Mouse (Mus musculus): ENCODE results near the gene Slc44a2. TPM values are rescaled to one million over a fixed set of nuclear protein-coding genes. Genes with fewer than 3 reads are reported as not detected.

The Slc44a2 gene
- polyA plus RNA-seq (2016; fragmentation: Nextera tagmentation; extraction: Ambion mirVana): 69.2 and 70.4 TPM in 2 replicates

DNA sequence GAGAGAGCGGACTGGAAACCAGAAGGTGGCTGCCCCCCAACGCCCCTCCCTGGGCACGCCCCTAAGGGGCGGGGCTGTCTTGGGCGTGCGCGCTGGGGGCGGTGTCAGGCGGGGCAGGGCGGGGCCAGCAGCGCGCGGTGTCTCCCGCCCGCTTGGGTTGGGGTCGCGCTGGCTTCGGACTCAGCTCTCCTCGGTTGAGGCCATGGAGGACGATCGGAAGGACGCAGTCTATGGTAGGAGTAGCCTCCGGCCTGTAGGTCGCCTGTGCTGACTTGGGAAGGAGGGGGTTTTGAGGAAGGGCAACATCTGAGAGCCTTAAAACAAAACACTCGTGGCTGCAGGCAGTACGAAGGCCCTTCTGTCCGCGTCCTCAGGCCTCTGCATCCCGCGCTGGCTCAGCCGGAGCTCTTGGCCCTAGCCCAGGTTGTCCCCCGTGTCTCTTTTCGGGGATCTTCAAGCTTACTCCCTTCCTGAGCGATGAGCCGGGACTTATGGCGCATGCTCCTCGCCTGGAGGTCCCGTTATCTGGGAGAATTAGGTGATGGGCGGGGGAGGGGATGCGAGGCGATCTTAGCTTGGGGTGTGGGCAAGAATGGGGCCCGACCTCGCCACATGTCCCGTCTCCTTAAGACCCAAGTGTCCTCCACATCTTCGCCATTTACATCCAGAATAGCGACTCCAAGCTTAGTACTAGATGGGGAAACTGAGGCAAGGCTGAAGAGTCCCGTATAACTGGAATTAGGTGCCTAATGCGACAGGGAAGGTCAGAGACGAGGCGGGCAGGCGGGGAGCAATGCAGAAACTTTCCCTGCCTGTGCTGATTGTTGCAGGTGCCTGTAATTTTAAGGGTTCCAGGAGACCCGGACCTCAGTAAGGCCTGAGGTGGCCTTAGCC lies at the start of gene Slc44a2:
TSS of gene Slc44a2 (plus strand) at position 80 of the 894 bp plus-strand sequence.
- no peaks in the 10 kb centered on the region for H3K9me3 ChIP-seq
- peak within 1 kb of the TSS; percentile 90 for H3K4me3 ChIP-seq
- DNase-seq (ENCODE audit: low spot score): peak; percentile 93
- H3K27ac ChIP-seq: peak within 1 kb of the TSS; percentile 93
- H3K4me1 ChIP-seq: peaks cover 27% of the 10 kb centered on the region
- H3K27me3 ChIP-seq (ENCODE audit: insufficient read depth, poor library complexity, severe bottlenecking): no peaks in the 10 kb centered on the region
- under 1% methylated on average over 52 of the region's 52 CpGs for WGBS
- H3K36me3 ChIP-seq: 0 out of 2 replicates have a peak, but pooled peaks cover 11% of the 10 kb centered on the region

DNA sequence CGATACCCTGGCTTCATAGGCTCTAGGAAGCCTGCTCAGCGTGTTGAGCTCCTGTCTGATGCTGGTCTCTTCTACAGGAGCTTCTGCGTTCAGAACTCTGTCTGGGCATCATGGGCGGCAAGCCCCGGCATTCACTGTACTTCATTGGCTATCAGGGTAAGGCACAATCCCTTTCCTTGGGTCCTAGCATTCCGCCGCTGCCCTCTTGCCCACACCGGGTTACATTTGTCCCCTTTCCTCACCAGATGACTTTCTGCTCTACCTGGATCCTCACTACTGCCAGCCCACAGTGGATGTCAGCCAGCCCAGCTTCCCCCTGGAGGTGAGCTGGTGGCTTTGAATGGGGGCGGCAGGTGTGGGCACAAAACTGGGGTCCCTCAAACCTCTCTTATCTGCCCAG lies 48.1 kb upstream of the Slc44a2 start:
- 86% methylated on average over 9 of the region's 9 CpGs for WGBS
- peaks cover 96% of the 10 kb centered on the region for H3K36me3 ChIP-seq
- H3K9me3 ChIP-seq: no peaks in the 10 kb centered on the region
- H3K27ac ChIP-seq: no peak overlapping the region
- H3K4me3 ChIP-seq: no peak overlapping the region
- peaks cover 26% of the 10 kb centered on the region for H3K4me1 ChIP-seq
- DNase-seq (ENCODE audit: low spot score): no peak
- H3K27me3 ChIP-seq (ENCODE audit: insufficient read depth, poor library complexity, severe bottlenecking): no peaks in the 10 kb centered on the region

DNA sequence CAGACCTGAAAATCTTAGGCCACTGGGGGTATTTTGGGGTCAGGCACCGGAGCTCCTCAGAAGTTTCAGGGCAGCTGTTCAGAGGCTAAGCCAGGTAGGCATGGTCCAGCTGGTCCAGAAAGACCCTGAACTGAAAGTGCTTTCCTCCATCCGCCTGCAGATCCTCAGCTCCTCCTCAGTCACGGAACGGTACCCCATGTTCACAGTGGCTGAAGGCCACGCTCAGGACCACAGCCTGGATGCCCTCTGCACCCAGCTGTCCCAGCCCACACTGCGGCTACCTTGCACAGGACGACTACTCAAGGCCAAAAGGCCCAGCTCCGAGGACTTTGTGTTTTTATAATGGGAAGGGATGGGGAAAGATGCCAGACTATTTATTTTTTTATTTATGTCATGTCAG lies 47.4 kb upstream of the Slc44a2 start:
- WGBS: 83% methylated on average over 8 of the region's 8 CpGs
- DNase-seq (ENCODE audit: low spot score): no peak
- Histone ChIP-seq H3K9me3 (no peaks in the 10 kb centered on the region), H3K4me3 (no peak overlapping the region), H3K36me3 (peaks cover 98% of the 10 kb centered on the region), H3K27ac (0 out of 2 replicates have a peak overlapping the region, but pooled peaks have one; percentile 44), H3K4me1 (peaks cover 25% of the 10 kb centered on the region), H3K27me3 (ENCODE audit: insufficient read depth, poor library complexity, severe bottlenecking) (no peaks in the 10 kb centered on the region)

DNA sequence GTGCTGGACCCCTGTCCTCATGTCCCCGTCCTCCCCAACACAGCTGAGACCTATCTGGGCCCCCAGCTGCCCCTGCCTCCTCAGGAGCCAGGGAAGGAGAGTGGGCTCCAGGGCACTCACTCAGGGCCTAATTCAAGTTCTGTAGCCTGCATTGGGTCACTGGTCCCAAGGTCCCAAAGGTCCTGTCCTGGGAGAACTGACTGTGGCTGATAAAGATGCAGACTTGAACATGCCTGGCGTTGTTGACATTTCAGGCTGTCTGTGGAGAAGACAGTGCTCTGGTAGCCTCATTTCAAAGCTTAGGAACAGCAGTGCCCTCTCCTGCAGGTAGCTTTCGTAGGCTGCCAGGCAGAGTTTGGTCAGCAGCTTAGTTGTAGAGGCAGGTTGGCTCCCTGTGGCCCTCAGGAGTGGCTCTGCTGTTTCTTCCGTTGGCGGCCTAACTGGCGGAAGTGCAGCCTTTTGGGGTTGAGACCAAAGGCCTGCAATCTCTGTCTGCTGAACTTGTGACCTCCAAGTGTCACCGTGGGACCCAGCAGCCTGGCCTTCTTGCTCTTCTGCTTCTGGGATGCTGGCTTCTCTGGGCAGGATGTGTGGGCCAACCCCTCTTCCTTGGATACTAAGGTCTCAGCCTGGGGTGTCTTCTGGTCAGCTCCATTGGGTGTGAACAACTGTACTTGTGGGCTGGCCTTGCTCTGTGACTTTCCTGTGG lies 46.8 kb upstream of the Slc44a2 start:
- H3K36me3 ChIP-seq: peaks cover 98% of the 10 kb centered on the region
- H3K27ac ChIP-seq: peak overlapping the region; percentile 44
- H3K4me1 ChIP-seq: peaks cover 25% of the 10 kb centered on the region
- H3K4me3 ChIP-seq: no peak overlapping the region
- 68% methylated on average over 7 of the region's 7 CpGs for WGBS
- no peak for DNase-seq (ENCODE audit: low spot score)
- no peaks in the 10 kb centered on the region for H3K27me3 ChIP-seq (ENCODE audit: insufficient read depth, poor library complexity, severe bottlenecking)
- H3K9me3 ChIP-seq: no peaks in the 10 kb centered on the region

- H3K9me3 ChIP-seq: no peaks in the 10 kb centered on the region
- no peak overlapping the region for H3K4me3 ChIP-seq
- H3K27me3 ChIP-seq (ENCODE audit: insufficient read depth, poor library complexity, severe bottlenecking): no peaks in the 10 kb centered on the region
- no peak for DNase-seq (ENCODE audit: low spot score)
- 65% methylated on average over 3 of the region's 3 CpGs for WGBS
- H3K4me1 ChIP-seq: peaks cover 25% of the 10 kb centered on the region
- peaks cover 98% of the 10 kb centered on the region for H3K36me3 ChIP-seq
- no peak overlapping the region for H3K27ac ChIP-seq
These were observed 46.2 kb upstream of the Slc44a2 start for GRCm38 (mm10) chr9:21274336-21274735.

- Histone ChIP-seq H3K9me3 (no peaks in the 10 kb centered on the region), H3K4me1 (peaks cover 25% of the 10 kb centered on the region), H3K36me3 (peaks cover 100% of the 10 kb centered on the region), H3K27ac (no peak overlapping the region), H3K4me3 (no peak overlapping the region), H3K27me3 (ENCODE audit: insufficient read depth, poor library complexity, severe bottlenecking) (no peaks in the 10 kb centered on the region)
- DNase-seq (ENCODE audit: low spot score): no peak
- 76% methylated on average over 7 of the region's 7 CpGs for WGBS
These were observed 45.3 kb upstream of the Slc44a2 start for GRCm38 (mm10) chr9:21275013-21275710.

DNA sequence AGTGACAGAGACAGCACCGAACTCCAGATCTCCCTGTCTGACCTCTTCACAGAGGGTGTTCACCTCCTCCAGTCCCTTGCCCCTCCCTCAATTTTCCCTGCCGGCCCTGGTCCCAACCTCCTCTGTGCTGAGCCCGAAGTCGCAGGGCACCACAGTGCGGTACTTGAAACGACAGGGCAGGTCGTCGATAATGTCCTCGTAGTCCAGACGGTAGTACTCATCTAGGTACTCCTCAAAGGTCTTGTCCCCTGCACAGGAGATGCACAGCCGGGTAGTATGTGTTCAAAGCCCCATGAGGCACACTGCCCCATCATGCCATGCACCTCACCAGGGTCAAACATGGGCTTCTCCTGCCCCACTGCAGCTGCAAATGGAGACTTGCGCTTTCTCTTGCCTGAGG lies 44.8 kb upstream of the Slc44a2 start:
- Histone ChIP-seq H3K27ac (no peak overlapping the region), H3K36me3 (peaks cover 98% of the 10 kb centered on the region), H3K27me3 (ENCODE audit: insufficient read depth, poor library complexity, severe bottlenecking) (no peaks in the 10 kb centered on the region), H3K4me1 (peaks cover 25% of the 10 kb centered on the region), H3K4me3 (no peak overlapping the region), H3K9me3 (no peaks in the 10 kb centered on the region)
- DNase-seq (ENCODE audit: low spot score): no peak
- 87% methylated on average over 12 of the region's 12 CpGs for WGBS

GRCm38 (mm10) chr9:21276307-21276706 lies 44.2 kb upstream of the Slc44a2 start:
- 89% methylated on average over 8 of the region's 8 CpGs for WGBS
- Histone ChIP-seq H3K36me3 (peaks cover 98% of the 10 kb centered on the region), H3K4me3 (no peak overlapping the region), H3K4me1 (peaks cover 25% of the 10 kb centered on the region), H3K9me3 (no peaks in the 10 kb centered on the region), H3K27me3 (ENCODE audit: insufficient read depth, poor library complexity, severe bottlenecking) (no peaks in the 10 kb centered on the region), H3K27ac (no peak overlapping the region)
- DNase-seq (ENCODE audit: low spot score): no peak

GRCm38 (mm10) chr9:21277776-21278175 lies 42.7 kb upstream of the Slc44a2 start:
- Histone ChIP-seq H3K27me3 (ENCODE audit: insufficient read depth, poor library complexity, severe bottlenecking) (no peaks in the 10 kb centered on the region), H3K9me3 (no peaks in the 10 kb centered on the region), H3K27ac (no peak overlapping the region), H3K36me3 (peaks cover 97% of the 10 kb centered on the region), H3K4me3 (no peak overlapping the region), H3K4me1 (peaks cover 25% of the 10 kb centered on the region)
- no peak for DNase-seq (ENCODE audit: low spot score)
- 97% methylated on average over 5 of the region's 5 CpGs for WGBS

GRCm38 (mm10) chr9:21283591-21283990 lies 36.9 kb upstream of the Slc44a2 start:
- WGBS: 91% methylated on average over 5 of the region's 5 CpGs
- Histone ChIP-seq H3K9me3 (no peaks in the 10 kb centered on the region), H3K27me3 (ENCODE audit: insufficient read depth, poor library complexity, severe bottlenecking) (no peaks in the 10 kb centered on the region), H3K4me3 (no peak overlapping the region), H3K36me3 (peaks cover 70% of the 10 kb centered on the region), H3K27ac (no peak overlapping the region), H3K4me1 (peaks cover 23% of the 10 kb centered on the region)
- no peak for DNase-seq (ENCODE audit: low spot score)

- peaks cover 70% of the 10 kb centered on the region for H3K36me3 ChIP-seq
- WGBS: 88% methylated on average over 3 of the region's 3 CpGs
- DNase-seq (ENCODE audit: low spot score): no peak
- no peaks in the 10 kb centered on the region for H3K27me3 ChIP-seq (ENCODE audit: insufficient read depth, poor library complexity, severe bottlenecking)
- peaks cover 27% of the 10 kb centered on the region for H3K4me1 ChIP-seq
- no peak overlapping the region for H3K4me3 ChIP-seq
- H3K9me3 ChIP-seq: no peaks in the 10 kb centered on the region
- H3K27ac ChIP-seq: no peak overlapping the region
These were observed 36.5 kb upstream of the Slc44a2 start for GRCm38 (mm10) chr9:21283994-21284393.

GRCm38 (mm10) chr9:21286753-21287152 lies 33.7 kb upstream of the Slc44a2 start:
- H3K27me3 ChIP-seq (ENCODE audit: insufficient read depth, poor library complexity, severe bottlenecking): no peaks in the 10 kb centered on the region
- peaks cover 47% of the 10 kb centered on the region for H3K36me3 ChIP-seq
- no peak for DNase-seq (ENCODE audit: low spot score)
- peaks cover 38% of the 10 kb centered on the region for H3K4me1 ChIP-seq
- no peaks in the 10 kb centered on the region for H3K9me3 ChIP-seq
- WGBS: 52% methylated on average over 3 of the region's 3 CpGs
- H3K27ac ChIP-seq: no peak overlapping the region; the same call in 1 of the 2 replicates
- peak overlapping the region; percentile 92 for H3K4me3 ChIP-seq

Data from heart, embryonic 10.5 days (tissue).